Mouse (Mus musculus) embryonic facial prominence, embryonic 15.5 days (tissue): ENCODE results near the gene Sos2. TPM values are rescaled to one million over a fixed set of nuclear protein-coding genes. Genes with fewer than 3 reads are reported as not detected.

Source experiments
- ATAC-seq: fragments of 200-750 bp; cut with Nextera tagmentation; 2 replicates; pipeline ENCODE4 v1.8.0; 2017; ENCODE audit warnings: low read depth, moderate TSS enrichment; ENCODE audit not compliant: insufficient number of reproducible peaks, low FRiP score, low TSS enrichment
- H3K27ac ChIP-seq: fragments of 300-500 bp; sonication (generic); replicated peaks from 2 replicates; pipeline ENCODE4 v1.5.1; 2015; ENCODE audit warnings: mild to moderate bottlenecking, inconsistent platforms
- H3K27me3 ChIP-seq: fragments of 300-500 bp; sonication (generic); 2 replicates; pipeline ENCODE4 v1.6.1; 2015; ENCODE audit warnings: inconsistent platforms
- H3K36me3 ChIP-seq: fragments of 300-500 bp; sonication (generic); 2 replicates; pipeline ENCODE4 v1.6.1; 2015; ENCODE audit warnings: mild to moderate bottlenecking, inconsistent platforms
- H3K4me1 ChIP-seq: fragments of 300-500 bp; sonication (generic); 2 replicates; pipeline ENCODE4 v1.6.1; 2015; ENCODE audit warnings: inconsistent platforms
- H3K4me2 ChIP-seq: fragments of 300-500 bp; sonication (generic); replicated peaks from 2 replicates; pipeline ENCODE4 v1.6.1; 2015; ENCODE audit warnings: mild to moderate bottlenecking, inconsistent platforms
- H3K4me3 ChIP-seq: fragments of 300-500 bp; sonication (generic); replicated peaks from 2 replicates; pipeline ENCODE4 v1.5.1; 2015; ENCODE audit warnings: mild to moderate bottlenecking, inconsistent platforms
- H3K9ac ChIP-seq: fragments of 300-500 bp; sonication (generic); 2 replicates; pipeline ENCODE4 v1.6.1; 2015; ENCODE audit warnings: inconsistent platforms
- H3K9me3 ChIP-seq: fragments of 300-500 bp; sonication (generic); replicated peaks from 2 replicates; pipeline ENCODE4 v1.6.1; 2016; ENCODE audit warnings: inconsistent platforms
- WGBS: fragments of 180-500 bp; shearing (Covaris S2); methylation state at CpG from one replicate; pipeline ENCODE4 v1.1.7; 2015; 5-methylcytosine and 5-hydroxymethylcytosine counted together
- polyA plus RNA-seq: library from polyadenylated mRNA; unstranded; fragments of >200 nt; fragmentation: Nextera tagmentation; extraction: Ambion mirVana; gene quantifications from 2 replicates; pipeline ENCODE4 v1.2.1, GENCODE M21; 2015

Gene Sos2
- polyA plus RNA-seq, 1 experiment from 2014 or later: 10.7 TPM

DNA sequence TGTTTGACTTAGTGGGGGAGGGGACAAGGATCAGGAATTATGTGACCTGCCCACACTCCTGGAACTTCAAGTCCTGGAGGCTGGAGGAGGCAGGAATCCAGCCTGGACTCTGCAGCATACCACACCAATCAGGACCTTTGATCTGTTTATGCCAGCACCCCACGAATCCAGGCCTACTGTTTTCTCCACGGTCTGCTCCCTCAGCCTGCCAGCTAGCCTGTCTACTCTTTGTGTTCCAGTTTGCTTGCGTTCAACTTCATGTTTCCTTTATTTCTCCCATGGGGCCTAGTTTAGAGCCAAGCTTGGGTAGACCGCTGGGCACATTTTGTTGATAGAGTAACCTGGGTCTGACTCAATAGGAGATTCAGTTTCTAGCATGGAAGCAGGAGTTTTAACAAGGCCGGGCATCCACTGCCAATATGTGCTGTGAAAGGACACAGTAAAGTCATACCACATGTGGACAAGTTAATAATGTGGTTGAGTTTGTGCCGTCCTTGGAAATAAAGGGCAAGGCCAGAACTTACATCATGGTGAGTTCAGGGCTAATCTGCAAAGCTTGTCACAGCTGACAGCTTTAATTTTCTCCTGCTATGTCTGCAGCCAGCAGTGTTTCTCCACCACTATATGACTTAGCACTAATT lies 125.3 kb downstream of the Sos2 start:
- 33% methylated on average over 6 of the region's 6 CpGs for WGBS
- no peaks in the 10 kb centered on the region for H3K36me3 ChIP-seq
- 0 out of 2 replicates have a peak, but pooled peaks cover 5% of the 10 kb centered on the region for H3K4me1 ChIP-seq
- H3K27ac ChIP-seq: peak overlapping the region; percentile 56
- H3K27me3 ChIP-seq: no peaks in the 10 kb centered on the region
- H3K9ac ChIP-seq: no peak overlapping the region
- no peak overlapping the region for H3K4me3 ChIP-seq
- ATAC-seq: 0 out of 2 replicates have a peak, but pooled peaks have one; percentile 15
- H3K4me2 ChIP-seq: no peak overlapping the region
- no peaks in the 10 kb centered on the region for H3K9me3 ChIP-seq

DNA sequence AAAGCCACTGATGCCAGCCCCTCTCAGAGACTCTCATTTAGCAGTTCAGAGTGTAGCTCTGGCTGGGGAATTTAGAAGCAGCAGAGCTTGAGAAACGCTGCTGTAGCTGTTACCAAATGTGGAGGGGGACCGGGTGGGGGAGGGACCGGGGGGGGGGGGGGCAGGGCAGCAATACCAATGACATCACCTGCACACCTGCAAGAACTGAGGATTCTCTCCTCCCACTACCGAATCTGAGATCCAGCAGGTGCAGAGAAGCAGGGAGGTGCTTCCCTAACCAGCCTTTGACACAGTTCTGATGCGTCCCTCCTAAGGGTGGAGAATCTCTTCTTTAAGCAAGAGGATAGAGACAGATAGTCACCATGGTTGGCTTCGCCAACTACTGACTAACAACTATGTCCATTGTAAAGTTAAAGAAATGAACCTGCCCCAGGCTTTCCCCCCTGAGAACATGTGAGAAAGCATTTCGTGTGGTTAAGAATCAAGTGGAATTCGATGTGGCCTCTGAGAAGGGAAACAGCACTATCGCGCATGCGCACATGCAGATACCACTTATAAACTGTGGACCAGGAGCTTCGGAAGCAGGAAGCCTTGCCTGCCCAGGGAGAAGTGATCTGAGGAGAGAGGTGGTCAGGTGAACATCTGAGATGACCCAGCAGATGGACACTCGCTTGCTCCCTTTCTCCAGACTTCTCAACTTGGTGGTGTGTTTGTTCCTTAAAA lies 136.0 kb downstream of the Sos2 start:
- Histone ChIP-seq H3K27me3 (no peaks in the 10 kb centered on the region), H3K27ac (no peak overlapping the region), H3K4me1 (no peaks in the 10 kb centered on the region)

DNA sequence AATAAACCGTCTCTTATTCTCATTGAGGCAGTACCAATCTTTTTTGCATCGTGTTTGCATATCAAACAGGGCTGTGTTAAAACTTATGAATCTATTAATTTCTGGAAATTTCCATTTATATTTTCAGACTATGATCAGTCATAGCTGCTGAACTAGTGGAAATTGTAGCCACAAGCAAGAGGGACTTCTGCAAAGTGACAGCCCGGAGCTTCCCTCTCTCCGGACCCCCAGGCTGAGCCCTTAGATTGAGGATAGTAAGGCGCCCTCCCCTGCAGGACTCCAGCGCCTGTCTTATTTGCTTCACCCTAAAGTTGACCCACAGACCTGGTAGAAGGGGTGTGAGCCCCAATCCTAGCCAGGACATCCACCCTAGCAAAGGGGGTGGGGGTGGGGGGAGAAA lies 136.7 kb downstream of the Sos2 start:
- no peak overlapping the region for H3K4me3 ChIP-seq
- 79% methylated on average over 6 of the region's 6 CpGs for whole genome bisulfite sequencing
- ATAC-seq: no peak

More for the DNA sequence above, 136.0 kb downstream of the Sos2 start:
- no peaks in the 10 kb centered on the region for H3K36me3 ChIP-seq
- 73% methylated on average over 13 of the region's 13 CpGs for WGBS
- no peak overlapping the region for H3K4me2 ChIP-seq
- H3K4me3 ChIP-seq: no peak overlapping the region
- no peak overlapping the region for H3K9ac ChIP-seq
- H3K9me3 ChIP-seq: no peaks in the 10 kb centered on the region
- ATAC-seq: no peak

DNA sequence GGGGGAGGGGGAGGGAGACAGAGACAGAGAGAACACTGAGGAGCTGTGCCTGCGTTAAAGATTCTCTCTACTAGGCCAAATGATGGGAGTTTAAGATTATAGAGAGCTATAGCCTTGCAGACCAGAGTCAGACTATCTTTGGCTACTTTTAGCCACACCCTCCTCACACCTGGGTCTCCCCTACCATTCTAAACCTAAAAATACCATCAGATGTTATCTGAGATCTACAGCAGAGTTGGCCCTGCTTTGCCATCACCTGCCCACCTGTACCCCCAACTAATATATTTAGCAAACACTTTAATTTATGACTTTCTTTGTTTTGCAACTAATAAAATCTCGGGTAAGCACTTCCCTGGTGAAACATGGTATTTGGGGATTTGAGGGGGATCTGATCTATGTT lies 137.1 kb downstream of the Sos2 start:
- Histone ChIP-seq H3K4me3 (no peak overlapping the region), H3K9ac (no peak overlapping the region), H3K36me3 (no peaks in the 10 kb centered on the region), H3K4me1 (peaks cover 3% of the 10 kb centered on the region; the same call in 1 of the 2 replicates), H3K27me3 (no peaks in the 10 kb centered on the region), H3K4me2 (no peak overlapping the region), H3K27ac (no peak overlapping the region), H3K9me3 (no peaks in the 10 kb centered on the region)
- ATAC-seq: no peak
- WGBS: 57% methylated on average over 2 of the region's 2 CpGs

More for the DNA sequence above, 136.7 kb downstream of the Sos2 start:
- no peak overlapping the region for H3K4me2 ChIP-seq
- no peak overlapping the region for H3K27ac ChIP-seq
- no peak overlapping the region for H3K9ac ChIP-seq
- H3K4me1 ChIP-seq: peaks cover under 1% of the 10 kb centered on the region; the same call in 1 of the 2 replicates
- H3K27me3 ChIP-seq: no peaks in the 10 kb centered on the region
- H3K9me3 ChIP-seq: no peaks in the 10 kb centered on the region
- H3K36me3 ChIP-seq: no peaks in the 10 kb centered on the region

DNA sequence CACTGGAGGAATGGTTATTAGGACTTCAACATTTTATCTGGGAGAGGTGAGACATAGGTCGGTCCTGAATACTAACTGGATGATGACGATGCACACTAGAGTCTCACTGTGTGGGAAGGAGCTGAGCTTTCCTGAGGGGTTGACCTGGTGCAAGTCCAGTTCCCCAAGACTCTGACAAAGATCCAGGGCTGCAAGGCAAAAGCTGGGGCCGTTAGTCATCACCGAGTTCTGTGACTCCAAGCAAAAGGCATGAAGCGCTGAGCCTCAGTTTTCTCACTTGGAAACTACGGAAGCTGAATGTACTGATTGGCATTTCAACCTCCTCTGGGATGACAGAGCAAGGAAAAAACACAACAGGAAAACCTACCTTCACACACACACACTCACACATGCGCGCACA lies 139.3 kb downstream of the Sos2 start:
- peaks cover 25% of the 10 kb centered on the region for H3K4me1 ChIP-seq
- H3K9me3 ChIP-seq: no peaks in the 10 kb centered on the region
- H3K27ac ChIP-seq: no peak overlapping the region
- H3K4me2 ChIP-seq: no peak overlapping the region
- H3K27me3 ChIP-seq: no peaks in the 10 kb centered on the region
- H3K4me3 ChIP-seq: no peak overlapping the region
- no peak for ATAC-seq
- H3K9ac ChIP-seq: no peak overlapping the region
- 92% methylated on average over 8 of the region's 8 CpGs for WGBS
- no peaks in the 10 kb centered on the region for H3K36me3 ChIP-seq

DNA sequence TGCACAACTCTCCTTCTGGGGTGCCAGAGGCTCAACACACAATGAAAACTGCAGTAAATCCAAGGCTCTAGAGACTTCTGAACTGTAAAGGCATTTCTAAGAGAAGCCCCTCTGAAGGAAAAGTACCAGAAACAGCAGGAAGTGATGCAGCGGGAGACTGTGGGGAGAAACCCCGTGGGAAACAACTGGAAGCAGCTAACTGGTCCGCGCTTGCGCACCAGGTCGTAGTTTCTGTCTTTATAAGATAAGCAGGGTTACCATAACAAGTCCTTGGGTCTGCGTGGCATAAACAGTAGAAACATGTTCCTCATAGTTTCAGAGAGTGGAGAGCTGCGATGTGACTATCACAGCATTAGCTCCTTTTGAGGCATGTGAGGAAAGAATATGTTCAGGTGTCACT lies 140.0 kb downstream of the Sos2 start:
- Histone ChIP-seq H3K9ac (no peak overlapping the region), H3K4me1 (peaks cover 32% of the 10 kb centered on the region), H3K27ac (no peak overlapping the region), H3K9me3 (no peaks in the 10 kb centered on the region), H3K27me3 (no peaks in the 10 kb centered on the region), H3K36me3 (no peaks in the 10 kb centered on the region), H3K4me3 (no peak overlapping the region), H3K4me2 (no peak overlapping the region)
- 74% methylated on average over 8 of the region's 8 CpGs for WGBS
- no peak for ATAC-seq

DNA sequence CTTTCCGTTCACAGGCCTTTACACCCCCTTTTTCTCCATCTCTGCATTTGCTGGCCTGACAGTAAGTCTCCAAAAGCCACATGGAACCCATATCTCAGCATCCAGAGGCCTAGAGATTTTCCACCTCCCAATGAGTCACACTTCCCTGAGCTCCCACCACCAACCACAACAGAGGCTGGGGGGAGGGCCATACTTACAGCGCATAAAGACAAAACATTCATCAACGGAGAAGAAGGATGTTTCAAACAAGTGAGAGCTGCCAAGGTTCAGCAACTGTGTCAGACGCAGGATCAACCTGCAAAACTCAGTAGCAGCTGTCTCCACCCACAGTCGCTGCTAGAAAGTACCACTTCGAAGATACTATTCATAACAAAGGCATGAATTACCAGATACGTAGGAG lies 142.3 kb downstream of the Sos2 start:
- no peaks in the 10 kb centered on the region for H3K9me3 ChIP-seq
- no peak for ATAC-seq
- H3K27me3 ChIP-seq: no peaks in the 10 kb centered on the region
- 55% methylated on average over 7 of the region's 7 CpGs for WGBS
- no peak overlapping the region for H3K4me2 ChIP-seq
- H3K27ac ChIP-seq: peak overlapping the region; percentile 93
- H3K36me3 ChIP-seq: no peaks in the 10 kb centered on the region
- no peak overlapping the region for H3K9ac ChIP-seq
- no peak overlapping the region for H3K4me3 ChIP-seq
- peaks cover 34% of the 10 kb centered on the region for H3K4me1 ChIP-seq

DNA sequence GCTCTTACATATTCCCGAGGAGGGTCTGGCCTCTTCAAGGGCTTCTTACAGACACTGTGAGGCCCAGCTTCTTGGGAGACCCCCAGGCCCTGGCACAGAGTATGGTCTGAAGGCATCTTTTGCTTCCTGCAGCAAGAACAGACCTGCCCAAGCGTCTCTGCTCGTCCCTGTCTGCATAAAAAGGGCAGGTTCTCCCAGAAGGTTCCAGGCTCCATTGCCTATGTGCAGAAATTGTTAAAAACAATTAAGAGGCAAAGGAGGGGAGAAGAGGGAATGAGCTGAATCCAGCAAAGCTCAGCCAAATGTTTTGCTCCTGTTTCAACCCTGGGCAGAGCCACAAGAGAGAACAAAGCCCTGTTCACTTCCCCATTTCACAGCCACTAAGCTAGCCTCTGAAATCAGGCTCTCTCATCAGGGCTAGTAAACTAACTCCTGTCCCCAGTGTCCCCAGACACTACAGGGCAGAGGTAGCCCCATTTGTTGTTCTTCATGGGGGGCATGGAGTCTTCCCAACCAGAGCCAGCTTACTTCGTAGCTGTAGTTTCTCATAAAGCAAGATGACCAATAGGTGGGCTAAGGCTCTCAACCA lies 143.2 kb downstream of the Sos2 start:
- Histone ChIP-seq H3K27ac (peak overlapping the region; percentile 93), H3K4me2 (peak overlapping the region; percentile 44), H3K4me1 (peaks cover 34% of the 10 kb centered on the region), H3K27me3 (no peaks in the 10 kb centered on the region), H3K36me3 (no peaks in the 10 kb centered on the region), H3K9me3 (no peaks in the 10 kb centered on the region), H3K9ac (no peak overlapping the region), H3K4me3 (no peak overlapping the region)
- 48% methylated on average over 4 of the region's 4 CpGs for WGBS
- ATAC-seq: peak; percentile 49; the same call in 1 of the 2 replicates

DNA sequence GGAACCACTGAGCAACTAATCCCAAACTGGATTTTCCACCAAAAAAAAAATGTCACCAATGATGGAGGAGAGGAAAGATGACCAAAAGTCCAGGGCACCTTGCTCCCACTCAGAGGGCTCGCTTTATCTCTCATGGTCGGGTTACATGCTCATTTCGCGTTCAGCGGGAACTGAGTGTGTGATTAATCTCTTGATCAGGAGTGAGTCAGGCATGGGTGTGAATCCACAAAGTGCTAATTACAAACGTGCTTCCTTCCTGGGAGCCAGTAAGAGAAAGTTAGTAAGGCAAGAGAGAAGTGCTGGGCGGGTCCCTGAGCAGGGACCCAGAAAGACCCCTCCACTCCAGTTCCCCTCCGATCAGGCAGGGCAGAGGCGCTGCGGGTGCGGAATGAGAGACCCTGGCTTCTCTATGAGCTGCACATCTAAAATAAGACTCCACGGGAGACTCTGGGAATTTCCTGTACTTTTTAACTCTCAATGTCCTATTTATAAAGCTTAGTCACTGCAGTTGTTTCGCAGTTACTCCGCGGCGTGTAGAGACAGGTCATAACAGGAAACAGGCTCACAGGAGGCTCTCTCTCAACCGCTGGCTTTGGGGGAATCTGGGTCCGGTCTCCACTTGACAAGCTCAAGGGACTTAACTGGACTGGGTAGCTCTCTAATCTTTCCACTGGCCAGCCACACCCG lies 143.8 kb downstream of the Sos2 start:
- Histone ChIP-seq H3K27ac (peak overlapping the region; percentile 93), H3K9ac (no peak overlapping the region), H3K27me3 (no peaks in the 10 kb centered on the region), H3K4me2 (peak overlapping the region; percentile 44), H3K4me1 (peaks cover 34% of the 10 kb centered on the region), H3K4me3 (0 out of 2 replicates have a peak overlapping the region, but pooled peaks have one; percentile 19), H3K9me3 (no peaks in the 10 kb centered on the region), H3K36me3 (no peaks in the 10 kb centered on the region)
- peak; percentile 70 for ATAC-seq
- WGBS: 13% methylated on average over 19 of the region's 19 CpGs

DNA sequence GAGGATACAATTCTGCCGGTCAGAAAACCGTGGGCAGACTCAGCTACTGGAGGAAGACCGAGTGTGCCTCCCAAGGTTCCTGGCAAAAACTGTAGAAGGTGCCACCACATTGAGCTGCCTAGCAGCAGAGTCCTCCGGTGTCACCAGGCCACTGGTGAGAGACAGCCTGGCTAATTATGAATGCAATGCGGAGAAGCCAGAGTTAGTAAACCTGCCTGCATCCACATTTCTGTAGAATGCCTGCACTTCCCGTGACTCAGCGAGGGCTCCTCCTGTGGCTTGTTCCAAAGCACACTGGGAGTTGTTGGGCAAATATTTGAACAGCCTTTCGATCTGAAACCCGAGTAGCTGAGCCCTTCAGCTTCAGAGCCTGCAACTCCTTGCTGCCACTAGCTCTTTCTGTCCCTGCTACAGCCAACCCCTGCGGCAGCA lies 144.4 kb downstream of the Sos2 start:
- WGBS: 20% methylated on average over 10 of the region's 10 CpGs
- Histone ChIP-seq H3K4me1 (peaks cover 34% of the 10 kb centered on the region), H3K4me2 (peak overlapping the region; percentile 44), H3K36me3 (no peaks in the 10 kb centered on the region), H3K27ac (peak overlapping the region; percentile 93), H3K9me3 (no peaks in the 10 kb centered on the region), H3K9ac (no peak overlapping the region), H3K27me3 (no peaks in the 10 kb centered on the region), H3K4me3 (0 out of 2 replicates have a peak overlapping the region, but pooled peaks have one; percentile 19)
- ATAC-seq: no peak
